Mouse (Mus musculus): Measurements from ENCODE around the gene Btbd6. TPM values are rescaled to one million over a fixed set of nuclear protein-coding genes. Genes with fewer than 3 reads are reported as not detected.

Btbd6 gene
- polyA plus RNA-seq, 3 experiments from 2014 or later, result 7.2 to 8.8 (median 7.3) TPM

DNA sequence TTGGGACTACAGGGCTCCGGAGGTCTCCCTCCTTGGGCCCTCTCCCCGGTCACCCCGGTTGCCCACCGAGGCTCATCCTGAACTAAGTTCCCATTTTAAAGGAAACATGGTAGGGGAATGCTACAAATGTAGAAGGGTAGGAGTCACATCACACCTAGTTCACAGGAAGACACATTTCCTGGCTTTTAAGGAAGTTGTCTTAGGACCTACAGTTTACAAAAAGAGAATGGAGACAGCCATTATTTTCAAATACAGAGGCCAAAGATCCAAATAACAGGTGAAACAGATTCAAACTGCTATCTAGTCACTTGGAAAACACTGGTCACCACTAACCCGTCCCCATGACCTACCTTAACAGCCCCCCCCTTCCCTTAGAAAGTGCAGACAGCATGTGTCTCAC is 36.2 kb downstream of the Btbd6 start:
- ATAC-seq, result no peak

DNA sequence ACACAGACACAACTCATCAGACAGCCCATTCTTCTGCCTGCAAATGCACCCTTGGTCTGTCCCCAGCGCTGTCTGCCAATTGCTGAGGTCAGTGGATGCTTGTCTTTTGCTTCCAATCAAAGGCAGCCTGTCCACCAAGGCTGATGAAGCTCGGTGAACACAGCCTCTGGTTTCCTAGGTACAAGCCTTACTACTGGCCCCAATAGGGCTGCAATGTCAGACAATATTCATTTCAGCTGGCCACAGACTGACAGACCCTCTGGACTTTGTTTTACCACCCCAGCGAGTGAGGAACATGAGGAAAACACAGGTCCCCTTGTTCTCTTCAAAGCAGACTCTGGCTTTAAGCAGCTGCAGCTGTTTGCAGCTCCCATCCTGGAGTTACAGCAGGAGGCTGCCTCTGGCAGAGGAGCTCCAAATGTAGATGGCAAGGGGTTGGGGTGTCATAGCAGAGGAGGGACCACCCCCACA is 36.8 kb downstream of the Btbd6 start:
- no peak for ATAC-seq

DNA sequence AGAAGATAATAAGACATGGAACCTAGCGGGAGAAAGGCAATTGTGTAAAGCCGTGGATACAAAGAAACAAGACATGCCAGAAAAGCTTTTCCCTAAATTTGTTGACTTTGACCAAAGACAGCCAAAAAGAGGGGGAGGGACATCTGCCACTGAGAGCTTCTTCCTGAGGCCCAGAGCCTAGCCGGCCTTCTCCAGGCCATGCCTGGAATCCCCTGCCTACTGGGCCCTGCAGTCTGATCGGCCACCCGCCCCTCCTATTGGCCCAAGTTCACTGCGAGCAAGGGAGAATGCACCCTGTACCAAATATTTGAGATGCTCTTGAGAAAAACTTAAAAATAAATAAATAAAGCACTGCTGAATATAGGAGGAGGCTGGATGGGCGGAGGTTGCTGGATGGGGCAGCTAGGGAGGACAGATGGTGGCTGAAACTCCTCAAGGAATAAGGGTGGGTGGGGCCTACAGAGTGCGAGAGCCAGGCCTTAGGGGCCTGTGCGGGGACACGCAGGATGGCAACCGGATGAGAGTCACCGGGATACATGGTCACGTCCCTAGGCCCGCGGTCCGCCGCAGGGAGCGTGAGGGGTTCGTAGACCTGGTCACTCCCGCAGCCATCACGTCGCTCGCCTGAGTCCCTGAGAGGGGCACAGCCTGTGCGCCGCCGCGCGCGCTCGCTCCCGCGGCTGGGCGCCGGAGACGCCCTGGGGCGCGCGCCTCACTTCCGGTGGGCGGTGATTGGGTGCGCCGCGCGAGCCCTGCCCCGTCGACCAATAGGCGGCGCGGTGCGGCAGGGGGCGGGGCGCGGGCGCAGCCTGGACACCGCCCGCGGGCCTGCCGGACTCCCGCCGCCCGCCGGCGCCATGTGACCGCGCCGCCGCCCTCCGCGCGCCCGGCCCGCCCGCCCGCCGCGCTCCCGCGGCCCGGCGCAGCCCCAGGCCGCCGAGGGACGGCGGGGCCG is 37.6 kb downstream of the Btbd6 start, which contains the start of gene Pacs2:
TSS of gene Pacs2 (plus strand) at position 905 of the 955 bp plus-strand sequence.
- ATAC-seq, result peak; percentile 80

GRCm38 (mm10) chr12:113014561-113015556 is 38.6 kb downstream of the Btbd6 start:
- ATAC-seq, result peak; percentile 26

DNA sequence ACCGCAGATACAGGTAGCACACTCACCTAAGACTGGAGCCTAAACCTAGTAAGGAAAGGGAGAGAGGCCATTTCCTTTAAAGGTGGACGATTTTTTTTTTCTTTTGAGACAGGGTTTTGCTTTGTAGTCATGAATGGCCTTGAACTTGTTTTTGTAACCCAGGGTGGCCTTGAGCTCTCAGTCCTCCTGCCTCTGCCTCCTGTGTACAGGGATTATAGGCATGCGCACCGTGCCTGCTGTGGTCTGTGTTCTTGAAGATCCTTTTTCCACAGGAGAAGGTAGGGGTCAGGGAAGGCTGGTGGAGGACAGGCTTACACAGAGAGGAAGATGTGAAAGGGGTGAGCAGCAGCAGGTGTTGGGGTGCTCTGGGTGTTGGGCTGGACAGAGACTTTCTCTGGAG is 39.7 kb downstream of the Btbd6 start:
- no peak for ATAC-seq

GRCm38 (mm10) chr12:113016976-113017375 is 40.7 kb downstream of the Btbd6 start:
- ATAC-seq, result no peak

GRCm38 (mm10) chr12:113017429-113017984 is 41.2 kb downstream of the Btbd6 start:
- no peak for ATAC-seq

DNA sequence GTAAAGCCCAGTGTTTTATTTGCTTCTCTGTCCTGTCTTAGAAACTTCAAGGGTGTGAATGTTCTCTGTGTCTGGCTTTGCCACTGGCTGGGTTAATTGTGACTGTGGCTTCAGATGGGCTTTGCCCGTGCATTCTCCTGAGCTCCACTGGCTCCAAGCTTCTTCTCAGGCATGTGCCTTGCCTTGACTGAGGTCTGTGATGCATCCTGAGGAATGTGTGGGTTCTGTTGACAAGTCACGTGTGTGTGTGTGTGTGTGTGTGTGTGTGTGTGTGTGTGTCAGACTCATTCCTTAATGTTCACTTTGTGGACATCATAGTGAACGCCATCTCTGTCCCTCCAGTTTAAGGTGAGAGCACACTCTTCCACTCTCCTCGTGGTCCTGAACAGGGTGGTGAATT is 42.5 kb downstream of the Btbd6 start:
- ATAC-seq, result no peak

- ATAC-seq, result no peak
Measured at GRCm38 (mm10) chr12:113021488-113021887, 45.2 kb downstream of the Btbd6 start.

GRCm38 (mm10) chr12:113023082-113023481 is 46.8 kb downstream of the Btbd6 start:
- ATAC-seq, result no peak

DNA sequence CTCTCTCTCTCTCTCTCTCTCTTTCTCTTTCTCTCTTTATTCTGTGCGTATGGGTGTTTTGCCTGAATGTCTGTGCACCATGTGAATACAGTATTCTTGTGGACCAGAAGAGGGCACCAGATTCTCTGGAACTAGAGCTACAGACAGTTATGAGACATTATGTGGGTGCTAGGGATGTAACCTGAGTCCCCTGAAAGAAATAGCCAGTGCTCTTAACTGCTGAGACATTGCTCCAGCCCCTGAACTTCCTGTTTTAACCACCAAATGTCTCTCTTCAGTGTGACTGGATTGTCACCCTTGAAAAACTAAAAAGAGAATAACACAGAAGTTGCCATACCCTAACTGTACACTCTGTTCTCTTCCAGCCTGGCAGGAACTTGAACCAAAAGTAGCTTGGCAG is 50.3 kb downstream of the Btbd6 start:
- ATAC-seq, result no peak

GRCm38 (mm10) chr12:113027495-113027894 is 51.2 kb downstream of the Btbd6 start:
- ATAC-seq, result no peak

GRCm38 (mm10) chr12:113028067-113028466 is 51.8 kb downstream of the Btbd6 start:
- no peak for ATAC-seq

Other genes with a start within 250 kb of the Btbd6 start
- gene Pld4, start 215.8 kb upstream of the Btbd6 start, polyA plus RNA-seq (2017; shearing (Covaris generic)), result 1 to 10 TPM in 2 of 3 experiments, not detected in 1; 1.6 to 6.0 TPM
- not detected for gene Ahnak2, start 173.8 kb upstream of the Btbd6 start, polyA plus RNA-seq (2017; shearing (Covaris generic))
- under 1 TPM in 2 of 3 experiments, not detected in 1; 0.33 to 0.50 TPM for gene Clba1, start 167.5 kb upstream of the Btbd6 start, polyA plus RNA-seq (2017; shearing (Covaris generic))
- gene Cdca4, start 147.1 kb upstream of the Btbd6 start, polyA plus RNA-seq (2017; shearing (Covaris generic)), result 10 to 100 TPM; 67.6 to 86.3 (median 83.9) TPM
- gene Gpr132, start 108.3 kb upstream of the Btbd6 start, polyA plus RNA-seq (2017; shearing (Covaris generic)), result 10 to 100 TPM; 71.4 to 79.0 (median 77.8) TPM
- gene Jag2, start 46.7 kb upstream of the Btbd6 start, polyA plus RNA-seq (2017; shearing (Covaris generic)), result under 1 TPM; 0.39 to 0.59 (median 0.50) TPM
- 10 to 100 TPM; 33.0 to 42.6 (median 40.7) TPM for gene Nudt14, start 34.4 kb upstream of the Btbd6 start, polyA plus RNA-seq (2017; shearing (Covaris generic))
- 10 to 100 TPM; 20.2 to 32.0 (median 30.5) TPM for gene Brf1, start 24.2 kb downstream of the Btbd6 start, polyA plus RNA-seq (2017; shearing (Covaris generic))
- gene Pacs2, start 38.0 kb downstream of the Btbd6 start, polyA plus RNA-seq (2017; shearing (Covaris generic)), result 1 to 10 TPM; 5.0 to 8.6 (median 6.8) TPM
- gene Tex22, start 98.0 kb downstream of the Btbd6 start, polyA plus RNA-seq (2017; shearing (Covaris generic)), result under 1 TPM in 1 of 3 experiments, not detected in 2; 0.30 TPM
- gene Mta1, start 121.8 kb downstream of the Btbd6 start, polyA plus RNA-seq (2017; shearing (Covaris generic)), result 10 to 100 TPM; 12.1 to 15.0 (median 13.8) TPM
- gene Crip2, start 163.8 kb downstream of the Btbd6 start, polyA plus RNA-seq (2017; shearing (Covaris generic)), result 10 to 100 TPM in 1 of 3 experiments, 1 to 10 TPM in 2; 4.9 to 10.4 (median 6.0) TPM
- gene Crip1, start 169.8 kb downstream of the Btbd6 start, polyA plus RNA-seq (2017; shearing (Covaris generic)), result 1,000 to 10,000 TPM in 1 of 3 experiments, 100 to 1,000 TPM in 2; 839 to 2,286 (median 900) TPM
- gene Tedc1, start 179.9 kb downstream of the Btbd6 start, polyA plus RNA-seq (2017; shearing (Covaris generic)), result 10 to 100 TPM in 1 of 3 experiments, 1 to 10 TPM in 1, under 1 TPM in 1; 0.90 to 12.3 (median 3.1) TPM
- gene Tmem121, start 209.4 kb downstream of the Btbd6 start, polyA plus RNA-seq (2017; shearing (Covaris generic)), result under 1 TPM in 1 of 3 experiments, not detected in 2; 0.23 TPM